In the genomic region with DNA sequence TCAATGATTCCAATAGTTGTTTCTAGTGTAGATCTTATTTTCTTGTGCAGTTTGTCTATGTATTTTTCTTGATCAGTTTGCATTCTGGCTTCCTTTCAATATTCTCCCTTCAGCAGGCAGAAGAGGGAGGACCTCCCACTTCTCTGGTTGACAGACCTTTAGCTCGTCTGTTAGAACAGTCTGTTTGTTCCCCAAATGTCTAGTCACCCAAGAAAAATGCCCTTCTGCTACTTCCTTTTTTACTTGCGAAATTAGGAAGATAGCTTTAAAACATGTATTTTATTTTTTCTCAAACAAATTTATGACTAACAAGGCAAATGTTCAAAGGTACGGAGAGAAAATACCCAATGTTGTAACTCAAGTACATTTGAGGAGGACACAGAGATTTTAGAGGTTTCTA, we compare ENCODE assay signal across 14 mouse cellular contexts.
DNase-seq lines count a peak whose midpoint lies in the region; ATAC-seq and TF ChIP-seq lines count a peak whose summit lies in the region.
"Had no signal": no experiment of that assay in that cellular context is flagged by ENCODE, and none has a peak within 500 bp of the region (broad histone marks: within the 10 kb centered on the region; RNA-seq: fewer than 3 reads in every experiment).

No protein-coding gene starts in this region.

- peak; percentile 75; the same call in 1 of the 2 replicates for ATAC-seq in monocyte, adult 5-6 weeks (replicated peaks; ENCODE audit: insufficient number of reproducible peaks, low FRiP score, low TSS enrichment, poor library complexity, severe bottlenecking)
- ATAC-seq in erythroid progenitor cell, adult 5-6 weeks (replicated peaks; ENCODE audit: low FRiP score, poor library complexity, severe bottlenecking) = no peak
- ATAC-seq: intestine, postnatal 0 days; liver, postnatal 0 days; midbrain, embryonic 15.5 days had no signal

- DNase-seq in layer of hippocampus, adult 2 months (ENCODE audit: low spot score in 2 of 2) = peak; percentile 46 to 71
- no peak for DNase-seq in layer of hippocampus, postnatal 36 days
- peak; percentile 2 to 7 for DNase-seq in B cell, adult 2 months
- peak; percentile 4 for DNase-seq in brain, embryonic 14.5 days (ENCODE audit: low read depth)
- no peak for DNase-seq in cerebellum, adult 18-20 months
- DNase-seq: cerebellum, postnatal 14 days; kidney, postnatal 36 days; liver, postnatal 0 days had no signal

- no peak for TF ChIP-seq POLR2A in brain, embryonic 14.5 days (IDR thresholded peaks at IDR 0.05; ENCODE audit: borderline replicate concordance, extremely low read depth, insufficient read depth, insufficient read length, poor library complexity, severe bottlenecking)

- peak overlapping the region; percentile 88 for H3K27ac ChIP-seq in layer of hippocampus, adult 2 months
- H3K27ac ChIP-seq: embryonic facial prominence, embryonic 12.5 days; midbrain, embryonic 15.5 days; neural tube, embryonic 12.5 days had no signal

- no peak for TF ChIP-seq CTCF in layer of hippocampus, adult 2 months (conservative IDR thresholded peaks at IDR 0.05)
- no peak for TF ChIP-seq CTCF in brain, embryonic 14.5 days (IDR thresholded peaks at IDR 0.05; ENCODE audit: borderline replicate concordance, extremely low read depth, insufficient read depth, insufficient read length)

- no peak overlapping the region for H3K4me3 ChIP-seq in layer of hippocampus, adult 2 months
- H3K4me3 ChIP-seq: embryonic facial prominence, embryonic 12.5 days; midbrain, embryonic 15.5 days; neural tube, embryonic 12.5 days had no signal

Comparison
In these comparisons a context has a peak if more than half of its experiments do, and no peak if none do; other contexts are left out.
1. DNase-seq: peak in layer of hippocampus, adult 2 months (2 of 2), B cell, adult 2 months (2 of 2) and brain, embryonic 14.5 days (single experiment); none in layer of hippocampus, postnatal 36 days (0 of 2) and cerebellum, adult 18-20 months (0 of 2).